Mouse (Mus musculus) liver, postnatal 0 days (tissue): ENCODE results near the gene Spp2. TPM values are rescaled to one million over a fixed set of nuclear protein-coding genes. Genes with fewer than 3 reads are reported as not detected.

Experiments
- ATAC-seq: fragments of 200-750 bp; cut with Nextera tagmentation; 2 replicates; pipeline ENCODE4 v1.8.0; 2017; ENCODE audit warnings: mild to moderate bottlenecking, moderate library complexity
- DNase-seq: peaks from one replicate; pipeline ENCODE4 v3.0.0-alpha.2; 2016
- H3K27ac ChIP-seq: fragments of 300-500 bp; sonication (generic); 2 replicates; pipeline ENCODE4 v1.5.1; 2014; ENCODE audit warnings: antibody characterized with exemption, moderate library complexity, mild to moderate bottlenecking, low read depth
- H3K27me3 ChIP-seq: fragments of 300-500 bp; sonication (generic); 2 replicates; pipeline ENCODE4 v1.6.1; 2014; ENCODE audit warnings: low read length, control low read depth, mixed read lengths; ENCODE audit not compliant: insufficient read depth
- H3K36me3 ChIP-seq: fragments of 300-500 bp; sonication (generic); replicated peaks from 2 replicates; pipeline ENCODE4 v1.6.1; 2014; ENCODE audit warnings: mild to moderate bottlenecking, control low read depth, low read length, moderate library complexity, mixed read lengths; ENCODE audit not compliant: insufficient read depth
- H3K4me1 ChIP-seq: fragments of 300-500 bp; sonication (generic); 2 replicates; pipeline ENCODE4 v1.6.1; 2014; ENCODE audit warnings: antibody characterized with exemption, mild to moderate bottlenecking, control low read depth; ENCODE audit not compliant: insufficient read depth
- H3K4me2 ChIP-seq: fragments of 300-500 bp; sonication (generic); 2 replicates; pipeline ENCODE4 v1.6.1; 2014; ENCODE audit warnings: low read depth, mild to moderate bottlenecking, low read length, moderate library complexity, mixed read lengths
- H3K4me3 ChIP-seq: fragments of 300-500 bp; sonication (generic); 2 replicates; pipeline ENCODE4 v1.5.1; 2014; ENCODE audit warnings: low read depth, low read length
- H3K9ac ChIP-seq: fragments of 300-500 bp; sonication (generic); replicated peaks from 2 replicates; pipeline ENCODE4 v1.6.1; 2014; ENCODE audit warnings: mild to moderate bottlenecking, moderate library complexity
- H3K9me3 ChIP-seq: fragments of 300-500 bp; sonication (generic); 2 replicates; pipeline ENCODE4 v1.6.1; 2016; ENCODE audit warnings: mild to moderate bottlenecking, control low read depth, low read length, mixed read lengths
- CTCF ChIP-seq: sonication (generic); IDR thresholded peaks from 2 replicates; pipeline ENCODE4 v1.5.1; 2016; ENCODE audit warnings: antibody characterized with exemption, low read depth
- EP300 ChIP-seq: IDR thresholded peaks from 2 replicates; pipeline ENCODE4 v1.6.1; 2016; ENCODE audit warnings: antibody characterized with exemption, low read depth, mild to moderate bottlenecking
- WGBS: fragments of 180-500 bp; shearing (Covaris S2); extraction: QIAGEN DNeasy Blood & Tissue Kit; methylation state at CpG from one replicate; pipeline ENCODE4 v1.1.7; 2014; ENCODE audit not compliant: insufficient replicate concordance; 5-methylcytosine and 5-hydroxymethylcytosine counted together
- polyA plus RNA-seq: library from polyadenylated mRNA; unstranded; fragments of >200 nt; fragmentation: Nextera tagmentation; extraction: Ambion mirVana; gene quantifications from 2 replicates; pipeline ENCODE4 v1.2.1, GENCODE M21; 2015

The Spp2 gene
- polyA plus RNA-seq, 1 experiment from 2014 or later = 738 TPM

DNA sequence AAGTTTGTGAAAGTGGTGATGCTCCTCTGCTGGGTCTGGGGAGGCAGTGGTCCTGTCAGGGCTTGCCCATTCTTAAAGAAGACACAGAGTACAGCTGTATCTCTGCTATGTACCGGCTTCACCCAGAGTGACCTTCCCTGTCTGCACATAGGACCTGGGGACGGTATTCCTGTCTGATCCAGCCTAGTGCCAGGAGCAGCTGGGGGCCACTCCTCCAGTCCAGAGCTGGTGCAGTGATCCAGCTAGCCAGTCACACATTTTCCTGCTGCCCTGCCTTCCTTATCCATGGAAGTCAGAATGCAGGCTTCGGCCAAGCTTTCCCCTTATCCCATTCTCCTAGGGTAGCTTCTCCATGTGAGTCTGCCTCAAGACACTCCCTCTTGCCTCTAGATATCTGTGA lies 49.0 kb downstream of the Spp2 start:
- 77% methylated on average over 3 of the region's 3 CpGs for WGBS
- Histone ChIP-seq H3K36me3 (no peaks in the 10 kb centered on the region), H3K4me3 (no peak overlapping the region), H3K4me2 (no peak overlapping the region), H3K4me1 (no peaks in the 10 kb centered on the region), H3K9me3 (no peaks in the 10 kb centered on the region), H3K27ac (no peak overlapping the region), H3K27me3 (no peaks in the 10 kb centered on the region), H3K9ac (no peak overlapping the region)
- ATAC-seq (no peak), DNase-seq (no peak)
- no peak for TF ChIP-seq EP300
- TF ChIP-seq CTCF = no peak

DNA sequence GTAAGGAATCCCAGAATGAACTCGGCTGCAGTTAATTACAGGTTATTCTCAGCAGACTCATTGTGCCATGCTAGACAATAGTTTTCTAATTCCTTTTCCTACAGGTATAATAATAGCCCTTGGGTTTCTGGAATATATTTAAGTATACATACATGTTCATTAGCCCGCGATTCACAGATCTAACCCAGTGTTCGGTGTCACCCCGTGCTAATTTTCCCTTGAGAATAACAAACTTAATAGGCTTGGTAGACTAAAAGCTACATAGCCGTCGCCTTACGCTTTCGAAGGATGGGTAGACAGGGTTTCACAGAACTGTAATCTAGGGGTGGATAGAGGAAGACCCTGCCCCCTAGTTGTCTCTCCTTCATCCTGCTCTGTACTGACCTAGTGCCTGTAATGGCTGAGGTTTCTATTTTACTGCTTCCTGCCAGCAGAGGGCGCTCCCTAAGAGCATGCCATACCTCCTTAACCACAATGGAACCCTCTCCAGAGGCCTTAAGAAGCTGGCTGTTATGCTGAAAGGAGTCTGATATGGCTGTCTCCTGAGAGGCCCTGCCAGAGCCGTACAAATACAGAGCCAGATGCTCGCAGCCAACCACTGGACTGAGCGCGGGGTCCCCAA lies 49.8 kb downstream of the Spp2 start:
- H3K9ac ChIP-seq = no peak overlapping the region
- DNase-seq (peak; percentile 70), ATAC-seq (no peak)
- no peaks in the 10 kb centered on the region for H3K36me3 ChIP-seq
- H3K27me3 ChIP-seq = no peaks in the 10 kb centered on the region
- 58% methylated on average over 14 of the region's 14 CpGs for WGBS
- H3K4me3 ChIP-seq = no peak overlapping the region
- TF ChIP-seq CTCF (peak; percentile 88), EP300 (no peak)
- no peaks in the 10 kb centered on the region for H3K4me1 ChIP-seq
- no peaks in the 10 kb centered on the region for H3K9me3 ChIP-seq
- no peak overlapping the region for H3K4me2 ChIP-seq
- H3K27ac ChIP-seq = no peak overlapping the region

DNA sequence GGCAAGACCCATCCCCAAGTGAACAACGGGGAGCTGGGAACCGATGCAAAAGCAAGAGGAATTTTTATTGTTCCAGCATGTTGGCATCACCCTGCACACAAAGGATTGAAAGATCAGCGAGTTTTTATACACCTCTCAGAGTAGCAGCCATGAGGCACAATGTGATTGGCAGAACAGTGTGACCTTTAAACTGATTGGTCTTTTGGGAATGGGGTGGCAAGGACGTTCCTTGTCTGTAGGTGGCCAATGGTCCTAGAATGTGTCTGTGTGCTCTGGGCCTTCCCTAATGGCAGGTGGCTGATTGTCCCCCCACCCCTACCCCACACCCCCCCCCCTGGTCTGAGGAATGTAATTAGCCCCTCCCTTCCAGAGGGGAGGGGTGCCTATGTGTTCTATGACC lies 52.4 kb downstream of the Spp2 start:
- Histone ChIP-seq H3K9me3 (no peaks in the 10 kb centered on the region), H3K4me3 (no peak overlapping the region), H3K9ac (no peak overlapping the region), H3K4me1 (no peaks in the 10 kb centered on the region; the same call in 1 of the 2 replicates), H3K27ac (no peak overlapping the region), H3K36me3 (no peaks in the 10 kb centered on the region), H3K27me3 (no peaks in the 10 kb centered on the region), H3K4me2 (no peak overlapping the region)
- DNase-seq = no peak
- no peak for TF ChIP-seq EP300
- TF ChIP-seq CTCF = no peak
- 78% methylated on average over 4 of the region's 4 CpGs for WGBS
- no peak for ATAC-seq

DNA sequence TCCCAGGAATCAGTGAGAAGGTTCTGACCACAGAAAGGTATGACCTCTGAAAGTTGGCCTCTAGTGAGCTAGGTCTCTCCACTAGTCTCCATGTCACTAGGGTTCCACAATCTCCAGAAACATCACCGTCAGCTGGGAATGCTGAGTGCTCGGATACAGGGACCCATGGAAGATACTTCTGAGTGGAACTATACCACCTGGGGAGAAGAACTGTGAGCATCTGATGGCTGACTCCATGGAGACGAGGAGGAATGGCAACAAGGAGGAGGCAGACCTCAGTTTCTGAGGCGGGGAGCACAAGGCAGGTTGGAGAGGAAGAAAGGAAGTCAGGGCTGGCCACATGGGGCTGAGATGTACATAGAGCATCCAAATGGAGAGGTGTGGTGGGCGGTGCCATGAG lies 52.9 kb downstream of the Spp2 start:
- H3K27me3 ChIP-seq = no peaks in the 10 kb centered on the region
- H3K4me3 ChIP-seq = no peak overlapping the region
- DNase-seq = no peak
- ATAC-seq = no peak
- no peaks in the 10 kb centered on the region; the same call in 1 of the 2 replicates for H3K4me1 ChIP-seq
- H3K9ac ChIP-seq = no peak overlapping the region
- no peaks in the 10 kb centered on the region for H3K36me3 ChIP-seq
- no peak overlapping the region for H3K27ac ChIP-seq
- TF ChIP-seq EP300 (no peak), CTCF (no peak)
- whole genome bisulfite sequencing = 79% methylated on average over 5 of the region's 5 CpGs
- no peaks in the 10 kb centered on the region for H3K9me3 ChIP-seq
- no peak overlapping the region for H3K4me2 ChIP-seq

DNA sequence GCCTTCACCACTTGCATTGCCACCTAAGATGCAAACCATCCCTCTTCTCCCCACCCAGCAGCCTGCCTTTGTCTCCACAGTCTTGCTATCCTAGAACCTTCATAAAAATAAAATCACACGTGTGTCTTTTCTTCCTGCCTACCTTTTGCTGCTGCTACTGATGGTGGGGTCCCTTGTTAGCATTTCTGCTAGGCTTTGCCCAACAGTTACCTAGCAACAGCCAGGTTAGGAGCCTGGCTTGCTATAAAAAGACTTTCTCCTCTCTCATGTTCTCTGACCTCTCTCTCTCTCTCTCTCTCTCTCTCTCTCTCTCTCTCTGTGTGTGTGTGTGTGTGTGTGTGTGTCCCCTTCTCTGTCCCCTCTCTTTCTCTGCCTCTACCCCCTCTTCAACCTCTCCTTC lies 54.3 kb downstream of the Spp2 start:
- Histone ChIP-seq H3K4me1 (no peaks in the 10 kb centered on the region; the same call in 1 of the 2 replicates), H3K9me3 (no peaks in the 10 kb centered on the region), H3K27me3 (no peaks in the 10 kb centered on the region), H3K36me3 (no peaks in the 10 kb centered on the region), H3K27ac (no peak overlapping the region), H3K4me3 (no peak overlapping the region), H3K9ac (no peak overlapping the region), H3K4me2 (no peak overlapping the region)
- ATAC-seq (no peak), DNase-seq (no peak)
- TF ChIP-seq EP300 = no peak
- TF ChIP-seq CTCF = no peak
- WGBS = 26% methylated on average over 1 of the region's 1 CpGs

DNA sequence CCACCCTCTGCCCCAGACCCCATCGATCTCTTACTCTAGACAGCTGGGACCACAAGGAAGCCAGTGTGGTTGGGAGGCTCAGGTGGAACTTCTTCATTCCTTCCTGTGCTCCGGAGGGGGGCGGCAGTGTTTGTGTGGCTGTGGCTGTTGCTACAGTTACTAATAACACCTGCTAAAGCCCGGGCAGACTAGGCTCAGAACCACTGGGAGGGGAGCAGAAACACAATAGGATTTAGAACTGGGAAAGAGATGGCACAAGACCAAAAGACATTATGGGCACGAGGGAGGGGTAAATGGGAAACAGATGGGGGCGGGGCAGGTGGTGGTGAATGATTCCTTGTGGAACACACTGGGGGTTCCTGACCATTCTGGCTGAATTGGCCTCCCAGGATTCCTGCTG lies 55.7 kb downstream of the Spp2 start:
- Histone ChIP-seq H3K4me3 (no peak overlapping the region), H3K9ac (no peak overlapping the region), H3K36me3 (no peaks in the 10 kb centered on the region), H3K27ac (no peak overlapping the region), H3K4me2 (no peak overlapping the region), H3K9me3 (no peaks in the 10 kb centered on the region), H3K27me3 (no peaks in the 10 kb centered on the region), H3K4me1 (no peaks in the 10 kb centered on the region; the same call in 1 of the 2 replicates)
- TF ChIP-seq CTCF (no peak), EP300 (no peak)
- 32% methylated on average over 6 of the region's 6 CpGs for WGBS
- no peak for ATAC-seq
- DNase-seq = no peak

DNA sequence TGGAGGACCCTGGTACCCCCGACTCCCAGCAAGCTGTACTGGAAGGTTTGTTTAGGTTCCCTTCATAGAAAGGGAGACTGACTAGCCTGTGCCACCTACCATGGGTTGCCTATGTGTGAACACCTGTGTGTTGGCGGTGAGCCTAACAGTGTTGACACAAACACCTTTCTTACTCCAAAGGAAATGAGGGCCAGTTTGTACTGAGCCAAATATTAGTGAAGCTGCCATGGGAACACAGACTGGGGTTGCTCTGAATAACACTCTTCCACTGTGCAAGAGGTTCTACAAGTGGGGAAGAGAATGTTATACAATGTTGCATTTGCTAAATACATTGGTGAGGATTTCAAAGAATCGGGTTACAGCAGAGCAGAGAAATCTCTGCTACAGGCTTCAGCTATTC lies 56.5 kb downstream of the Spp2 start:
- no peak overlapping the region for H3K4me2 ChIP-seq
- no peak overlapping the region for H3K9ac ChIP-seq
- H3K4me3 ChIP-seq = no peak overlapping the region
- DNase-seq (no peak), ATAC-seq (no peak)
- TF ChIP-seq CTCF = no peak
- TF ChIP-seq EP300 = no peak
- no peaks in the 10 kb centered on the region for H3K9me3 ChIP-seq
- no peaks in the 10 kb centered on the region for H3K36me3 ChIP-seq
- 74% methylated on average over 3 of the region's 3 CpGs for WGBS
- no peak overlapping the region for H3K27ac ChIP-seq
- H3K27me3 ChIP-seq = no peaks in the 10 kb centered on the region
- H3K4me1 ChIP-seq = no peaks in the 10 kb centered on the region; the same call in 1 of the 2 replicates
